Mouse (Mus musculus): ENCODE measurements at regions not wholly inside any gene's neighbourhood (a gene's known extent, or its start where the extent isn't known, plus 50 kb on each side); places are given as distances from the start of the nearest gene placed in this dataset.

GRCm38 (mm10) chr14:67181586-67181985 is 1172.6 kb upstream of the Gulo start:
- no peak for DNase-seq

GRCm38 (mm10) chr14:67179549-67179948 is 1170.5 kb upstream of the Gulo start:
- DNase-seq = no peak

- peak in 1 of 2 experiments; percentile 38 for DNase-seq
These were observed 1169.5 kb upstream of the Gulo start for GRCm38 (mm10) chr14:67178329-67179039.

- DNase-seq = no peak
These were observed 1167.7 kb upstream of the Gulo start for GRCm38 (mm10) chr14:67176672-67177071.

- no peak for DNase-seq
These were observed 1167.1 kb upstream of the Gulo start for GRCm38 (mm10) chr14:67176100-67176499.

- no peak for DNase-seq
These were observed 1165.9 kb upstream of the Gulo start for GRCm38 (mm10) chr14:67174929-67175328.

- no peak for DNase-seq
These were observed 1161.8 kb upstream of the Gulo start for GRCm38 (mm10) chr14:67170801-67171200.

- DNase-seq = no peak
These were observed 1161.2 kb upstream of the Gulo start for GRCm38 (mm10) chr14:67170248-67170647.

- DNase-seq = no peak
These were observed 1160.2 kb upstream of the Gulo start for GRCm38 (mm10) chr14:67169201-67169600.

GRCm38 (mm10) chr14:67159996-67160395 is 1151.0 kb upstream of the Gulo start:
- no peak for DNase-seq

- no peak for DNase-seq
These were observed 1149.9 kb upstream of the Gulo start for GRCm38 (mm10) chr14:67158867-67159266.

GRCm38 (mm10) chr14:67156366-67156765 is 1147.4 kb upstream of the Gulo start:
- DNase-seq = peak in 1 of 2 experiments; percentile 14

GRCm38 (mm10) chr14:67153621-67154020 is 1144.6 kb upstream of the Gulo start:
- no peak for DNase-seq

- peak in 1 of 2 experiments; percentile 5 for DNase-seq
These were observed 1141.0 kb upstream of the Gulo start for GRCm38 (mm10) chr14:67149961-67150471.

GRCm38 (mm10) chr14:67149091-67149490 is 1140.1 kb upstream of the Gulo start:
- DNase-seq = no peak

GRCm38 (mm10) chr14:67146602-67147001 is 1137.6 kb upstream of the Gulo start:
- DNase-seq = no peak

- no peak for DNase-seq
These were observed 1136.0 kb upstream of the Gulo start for GRCm38 (mm10) chr14:67145046-67145445.

- DNase-seq = no peak
These were observed 1135.5 kb upstream of the Gulo start for GRCm38 (mm10) chr14:67144461-67144985.

- DNase-seq = no peak
These were observed 1134.8 kb upstream of the Gulo start for GRCm38 (mm10) chr14:67143826-67144225.

GRCm38 (mm10) chr14:67142556-67143250 is 1133.7 kb upstream of the Gulo start:
- no peak for DNase-seq

GRCm38 (mm10) chr14:67141581-67142441 is 1132.8 kb upstream of the Gulo start:
- peak in 1 of 2 experiments; percentile 5 for DNase-seq

GRCm38 (mm10) chr14:67141151-67141550 is 1132.1 kb upstream of the Gulo start:
- DNase-seq = no peak

GRCm38 (mm10) chr14:67139674-67140073 is 1130.7 kb upstream of the Gulo start:
- DNase-seq = no peak
